Mouse (Mus musculus) cerebellum, postnatal 4 days (tissue): ENCODE data around the gene Gm42688.

Experiments used
- DNase-seq, 2 experiments: peaks; one replicate each; pipeline ENCODE4 v3.0.0; 2022; ENCODE audit warnings: low spot score in 2 of 2, mixed read lengths in 1 of 2

Gene Gm42688

GRCm38 (mm10) chr6:83084477-83084876 lies 16.9 kb upstream of the Gm42688 start:
- no peak for DNase-seq

DNA sequence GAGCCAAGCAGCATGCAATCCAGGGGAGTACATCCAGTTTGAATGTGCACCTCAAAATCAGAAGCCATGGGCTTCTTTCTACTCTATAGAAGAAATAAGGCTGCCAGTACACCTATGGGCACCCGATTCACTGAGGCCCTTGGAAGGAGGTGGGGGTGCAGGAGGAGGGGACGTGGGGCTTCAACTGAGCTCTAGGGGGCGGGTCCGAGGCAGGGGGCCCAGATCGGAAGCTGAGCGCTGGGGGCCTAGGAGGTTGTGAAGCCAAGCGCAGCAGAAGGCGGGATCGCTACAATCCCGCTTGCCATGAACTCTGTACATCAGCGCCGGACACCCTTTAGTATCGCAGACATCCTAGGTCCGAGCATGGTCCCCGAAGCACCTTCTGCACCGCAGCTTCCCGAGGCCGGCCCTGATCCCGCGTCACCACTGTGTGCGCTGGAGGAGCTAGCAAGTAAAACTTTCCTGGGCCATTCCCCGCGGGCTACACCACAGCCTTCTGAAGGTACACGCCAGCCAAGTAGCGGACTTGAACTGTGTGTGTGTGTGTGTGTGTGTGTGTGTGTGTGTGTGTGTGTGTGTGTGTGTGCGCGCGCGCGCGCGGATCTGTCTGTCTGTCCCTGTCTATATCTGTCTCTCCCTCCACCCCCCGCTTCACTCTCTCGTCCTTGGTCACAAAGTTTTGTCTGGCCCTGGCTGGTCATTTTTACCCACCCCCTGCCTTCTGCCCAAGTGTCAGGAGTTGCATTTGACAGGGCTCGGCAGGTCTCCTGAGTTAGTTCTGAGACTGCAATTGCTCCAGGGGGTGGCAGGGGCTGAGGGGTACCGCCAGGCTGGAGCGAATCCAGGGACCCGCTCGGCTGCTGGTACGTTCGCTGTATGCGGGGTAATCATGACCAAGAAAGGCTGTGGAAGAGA lies 15.0 kb upstream of the Gm42688 start, which contains the start of gene Lbx2:
TSS of gene Lbx2 (plus strand) at position 247 of the 915 bp plus-strand sequence.
- no peak for DNase-seq

GRCm38 (mm10) chr6:83087205-83087925 lies 14.1 kb upstream of the Gm42688 start:
- DNase-seq, result peak in 1 of 2 experiments; percentile 14

DNA sequence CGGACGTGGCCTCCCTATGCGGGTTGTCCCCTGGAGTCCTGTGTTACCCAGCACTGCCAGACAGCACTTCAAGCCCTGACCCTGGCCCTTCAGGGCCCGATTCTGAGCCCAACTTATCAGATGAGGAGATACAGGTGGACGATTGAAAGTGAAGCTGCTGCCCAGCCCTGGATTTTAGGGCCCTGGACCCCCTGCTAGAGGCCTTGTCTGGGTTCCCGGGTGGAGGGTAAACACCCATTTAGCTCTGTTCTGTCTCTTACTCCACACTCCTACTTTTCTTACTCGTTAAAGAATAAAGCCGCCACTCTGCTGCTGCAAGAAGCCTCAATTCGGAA lies 13.5 kb upstream of the Gm42688 start:
- no peak for DNase-seq

GRCm38 (mm10) chr6:83092416-83093127 lies 8.8 kb upstream of the Gm42688 start:
- DNase-seq, result no peak

DNA sequence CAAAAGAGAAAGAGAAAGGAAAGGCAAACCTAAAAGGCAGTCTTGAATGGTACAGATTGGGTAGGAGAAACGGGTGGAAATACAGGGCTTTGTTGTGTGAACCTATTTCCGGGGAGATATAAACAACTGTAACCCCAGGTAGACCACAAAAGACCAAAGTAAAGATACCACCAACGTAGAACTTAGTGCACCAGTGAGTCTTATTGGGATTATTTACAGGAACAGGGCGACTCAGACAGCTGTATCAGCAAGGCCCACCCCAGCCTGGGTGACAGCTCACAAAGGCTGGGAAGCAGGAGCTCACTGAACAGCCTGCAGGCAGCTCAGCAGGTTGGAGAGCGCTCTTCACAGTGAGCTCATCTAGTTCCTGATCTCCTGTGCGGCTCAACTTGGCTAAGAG lies 5.4 kb upstream of the Gm42688 start:
- DNase-seq, result no peak

DNA sequence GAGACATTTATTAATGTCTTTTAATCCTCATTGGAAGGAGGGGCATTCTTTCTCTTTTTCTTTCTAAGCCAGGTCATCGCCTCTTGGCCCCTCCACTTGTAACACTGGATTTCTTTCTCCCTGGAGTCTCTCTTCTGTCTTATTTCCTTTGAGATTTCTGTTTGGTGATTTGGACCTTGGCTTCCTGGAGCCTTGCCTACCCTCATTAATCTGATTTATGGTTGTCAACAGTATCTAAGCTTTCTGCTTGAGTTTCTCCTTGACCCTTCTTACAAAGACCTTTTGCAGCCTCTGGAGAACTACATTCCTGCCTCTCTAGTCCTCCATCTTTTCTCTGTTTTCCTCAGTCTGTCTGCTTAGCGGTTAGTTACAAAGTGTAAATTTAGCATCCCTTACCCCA lies 3.0 kb upstream of the Gm42688 start:
- no peak for DNase-seq

DNA sequence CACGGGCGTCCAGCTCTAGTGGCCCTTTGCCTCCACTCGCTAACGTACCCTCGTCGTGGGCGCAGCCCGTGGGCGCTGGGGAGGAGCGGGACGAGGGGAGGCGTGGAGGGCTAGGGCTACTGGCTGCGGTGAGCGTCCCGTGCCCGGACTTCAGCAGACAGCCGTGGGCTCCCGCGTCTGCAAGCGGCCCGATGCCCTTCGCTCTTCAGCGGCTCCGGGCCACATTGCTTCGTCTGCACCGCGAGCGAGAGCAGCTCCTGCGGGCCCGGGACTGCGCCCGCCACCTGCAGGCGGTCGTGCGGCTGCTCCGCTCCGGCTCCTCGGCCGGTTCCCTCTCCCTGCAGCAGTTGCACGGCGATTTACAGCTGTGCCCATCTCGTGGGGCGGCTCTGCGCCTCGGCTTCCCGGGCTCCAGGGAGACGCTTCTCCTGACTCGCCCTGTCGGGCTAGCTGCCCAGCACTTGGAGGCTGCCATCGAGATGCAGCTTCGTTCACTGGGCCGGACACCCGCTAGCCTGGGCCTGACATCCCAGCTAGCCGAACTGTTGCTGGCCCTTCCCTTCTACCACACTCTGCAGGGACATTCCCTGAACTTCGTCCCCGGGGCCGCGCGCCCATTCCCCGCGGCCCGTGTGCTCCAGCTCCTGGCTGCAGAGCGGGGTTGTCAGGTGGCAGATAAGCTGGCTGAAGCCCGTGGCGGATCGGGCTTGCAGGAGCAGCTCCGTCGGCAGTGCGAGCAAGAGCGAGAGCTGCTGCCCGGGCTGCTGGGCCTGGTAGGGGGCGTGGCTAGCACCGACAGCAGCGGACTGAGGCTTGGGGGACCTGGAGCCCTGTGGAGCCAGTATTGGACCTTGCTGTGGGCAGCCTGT lies 505 bp downstream of the Gm42688 start:
- DNase-seq, result peak; percentile 27 to 63

GRCm38 (mm10) chr6:83103130-83103650 lies 1.8 kb downstream of the Gm42688 start:
- no peak for DNase-seq

GRCm38 (mm10) chr6:83104158-83104557 lies 2.7 kb downstream of the Gm42688 start:
- DNase-seq, result no peak

DNA sequence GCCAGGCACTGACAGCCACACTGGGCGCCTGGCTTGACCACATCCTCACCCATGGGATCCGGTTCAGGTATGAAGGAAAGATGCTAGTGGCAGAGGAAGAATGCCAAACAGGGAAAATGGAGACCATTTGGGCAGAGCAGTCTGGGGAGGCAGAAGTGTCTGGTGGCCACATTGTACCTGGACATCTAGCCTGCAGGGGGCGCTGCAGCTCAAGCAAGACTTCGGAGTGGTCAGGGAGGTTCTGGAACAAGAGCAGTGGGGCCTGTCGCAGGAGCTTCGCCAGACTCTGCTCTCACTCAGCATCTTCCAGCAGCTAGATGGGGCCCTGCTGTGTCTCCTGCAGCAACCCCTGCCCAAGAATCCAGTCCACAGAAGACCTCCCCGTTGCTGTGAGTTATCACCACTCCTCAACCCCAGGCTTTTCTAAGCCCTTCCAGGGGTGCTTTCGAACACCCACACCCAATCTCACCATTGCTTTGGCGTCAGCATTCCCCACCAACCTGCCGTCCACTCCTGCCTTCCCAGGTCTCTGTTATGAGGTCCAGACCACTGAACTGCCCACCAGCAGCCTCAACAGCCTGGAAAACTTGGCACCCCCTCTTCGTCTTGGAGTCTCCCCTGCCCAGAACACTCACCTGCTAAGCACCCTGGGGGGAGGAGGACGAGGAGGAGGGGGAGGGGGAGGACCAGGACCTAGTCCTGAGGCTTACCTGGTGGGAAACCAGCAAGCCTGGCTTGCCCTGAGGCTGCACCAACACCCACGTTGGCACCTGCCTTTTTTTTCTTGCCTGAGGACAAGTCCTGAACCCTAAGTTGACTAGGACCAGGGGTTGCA lies 6.4 kb downstream of the Gm42688 start:
- peak; percentile 73 to 83 for DNase-seq

GRCm38 (mm10) chr6:83108762-83109668 lies 7.6 kb downstream of the Gm42688 start, which contains the start of gene Mrpl53:
Gene Mrpl53 (plus strand): TSS chr6:83109040.
- peak; percentile 75 to 84 for DNase-seq

DNA sequence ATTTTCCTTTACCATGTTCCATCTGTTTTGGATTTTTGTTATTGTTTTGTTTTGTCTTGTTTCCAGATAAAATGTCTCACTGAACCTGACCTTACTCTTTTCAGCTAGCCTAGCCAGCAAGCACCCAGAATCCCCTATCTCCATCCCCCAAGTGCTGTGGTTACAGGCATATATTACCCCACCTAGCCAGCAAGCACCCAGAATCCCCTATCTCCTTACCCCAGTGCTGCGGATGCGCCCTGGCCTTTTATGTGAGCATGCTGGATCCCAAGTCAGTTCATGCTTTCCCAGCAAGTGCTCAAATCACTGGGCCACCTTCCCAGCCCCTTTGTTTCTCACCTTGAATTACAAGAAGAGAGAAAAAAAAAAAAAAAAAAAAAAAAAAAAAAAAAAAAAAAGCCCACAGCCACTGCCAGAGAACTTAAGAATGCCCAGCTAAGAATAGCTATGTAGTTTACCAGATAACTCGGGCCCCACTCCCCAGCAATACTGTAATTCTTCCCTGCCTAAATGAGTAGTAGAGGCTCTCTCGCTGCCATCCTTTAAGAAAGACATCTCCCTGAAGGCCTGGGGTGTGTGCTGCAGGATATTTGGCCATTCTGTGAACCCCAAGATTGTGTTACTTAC lies 10.2 kb downstream of the Gm42688 start:
- no peak for DNase-seq

DNA sequence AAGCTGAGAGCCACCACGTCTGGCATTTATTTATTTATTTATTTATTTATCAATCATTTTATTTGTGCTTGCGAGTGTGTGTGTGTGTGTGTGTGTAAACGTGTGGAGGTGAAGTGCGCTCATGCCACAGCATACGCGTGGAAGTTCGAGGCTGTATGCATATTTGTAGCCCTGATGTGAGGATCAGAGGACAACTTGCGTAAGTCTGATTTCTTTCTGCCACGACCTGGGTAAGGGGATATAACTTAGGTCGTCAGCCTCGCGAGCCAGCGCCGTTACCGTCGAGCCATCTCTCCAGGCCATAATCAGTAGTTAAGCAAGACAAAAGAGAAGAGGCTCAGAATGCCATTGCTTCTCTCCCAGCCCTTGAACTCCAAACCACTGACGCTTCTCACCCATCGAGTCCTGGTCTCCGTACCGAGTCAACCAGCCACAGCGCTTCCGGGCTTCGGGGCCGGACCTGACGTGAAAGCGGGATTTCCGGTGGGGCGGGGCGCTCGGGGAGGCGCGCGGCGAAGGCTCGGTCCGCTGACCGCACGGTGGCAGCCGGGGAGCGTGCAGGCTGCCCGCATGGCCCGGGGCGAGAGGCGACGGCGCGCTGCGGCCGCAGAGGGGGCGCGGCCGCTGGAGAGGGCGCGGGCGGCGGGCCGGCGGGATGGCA lies 13.7 kb downstream of the Gm42688 start, which contains the start of gene Mogs:
TSS of gene Mogs (plus strand) at position 486 of the 661 bp plus-strand sequence.
- DNase-seq, result peak; percentile 89 to 91

DNA sequence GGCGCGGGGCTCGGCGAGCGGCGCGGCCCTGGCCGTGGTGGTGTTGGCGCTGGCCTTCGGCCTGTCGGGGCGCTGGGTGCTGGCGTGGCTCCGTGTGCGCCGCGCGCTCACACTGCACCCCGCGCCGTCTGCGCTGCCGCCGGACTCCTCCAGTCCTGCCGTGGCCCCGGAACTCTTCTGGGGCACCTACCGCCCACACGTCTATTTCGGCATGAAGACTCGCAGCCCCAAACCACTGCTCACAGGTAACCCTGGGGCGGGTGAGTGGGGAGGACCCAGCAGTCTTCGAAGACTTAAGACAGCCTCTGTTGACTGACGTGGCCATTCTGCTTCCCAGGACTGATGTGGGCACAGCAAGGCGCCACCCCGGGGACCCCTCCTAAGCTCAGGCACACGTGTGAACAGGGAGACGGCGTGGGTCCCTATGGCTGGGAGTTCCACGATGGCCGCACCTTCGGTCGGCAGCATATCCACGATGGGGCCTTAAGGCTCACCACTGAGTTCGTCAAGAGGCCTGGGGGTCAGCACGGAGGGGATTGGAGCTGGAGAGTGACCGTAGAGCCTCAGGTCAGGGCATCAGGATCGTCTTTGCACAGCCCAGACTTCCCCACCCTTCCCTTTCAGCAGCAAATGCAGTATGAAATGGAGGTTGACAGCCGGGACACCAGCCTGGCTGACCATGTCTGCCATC lies 14.4 kb downstream of the Gm42688 start:
- DNase-seq, result no peak

GRCm38 (mm10) chr6:83116373-83117164 lies 15.2 kb downstream of the Gm42688 start:
- no peak for DNase-seq

DNA sequence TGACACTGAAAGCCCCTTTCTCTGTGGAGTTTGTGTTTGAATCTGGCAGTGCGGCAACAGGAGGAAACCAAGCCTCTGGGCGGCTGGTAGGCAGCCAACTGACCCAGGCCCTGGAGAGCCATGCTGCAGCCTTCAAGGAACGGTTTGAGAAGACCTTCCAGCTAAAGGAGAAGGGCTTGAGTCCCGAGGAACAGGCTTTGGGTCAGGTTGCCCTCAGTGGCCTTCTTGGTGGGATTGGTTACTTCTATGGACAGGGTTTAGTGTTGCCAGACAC lies 15.7 kb downstream of the Gm42688 start:
- no peak for DNase-seq
